20 mouse cellular contexts compared by ENCODE assay signal in the genomic region with DNA sequence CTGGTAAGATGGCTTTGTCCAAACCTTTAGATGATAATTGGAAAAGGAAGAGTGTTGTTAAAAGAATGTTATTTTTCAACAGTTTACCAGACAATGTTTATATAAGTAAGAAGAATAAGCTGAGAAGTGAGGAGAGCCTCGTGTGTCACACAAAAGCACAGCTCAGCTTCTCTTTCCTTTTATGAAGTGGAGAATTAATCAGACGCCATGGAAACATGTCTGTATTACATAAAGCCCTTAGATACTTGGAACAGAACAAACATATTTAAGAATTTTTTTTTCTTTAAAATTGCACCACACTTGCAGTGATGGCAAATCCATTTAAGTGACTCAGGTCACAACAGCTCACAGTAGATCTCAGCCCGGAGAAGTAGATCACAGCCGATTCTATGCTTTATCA.
"Had no signal": no experiment of that assay in that cellular context is flagged by ENCODE, and none has a peak within 500 bp of the region (broad histone marks: within the 10 kb centered on the region; RNA-seq: fewer than 3 reads in every experiment).

No protein-coding gene starts in this region.

- H3K27me3 ChIP-seq: liver, embryonic 13.5 days; liver, embryonic 15.5 days; midbrain, embryonic 12.5 days; neural tube, embryonic 15.5 days had no signal

- H3K27ac ChIP-seq: liver, embryonic 13.5 days; liver, embryonic 15.5 days; midbrain, embryonic 10.5 days; midbrain, embryonic 12.5 days; neural tube, embryonic 13.5 days; neural tube, embryonic 15.5 days had no signal

- ATAC-seq: liver, postnatal 0 days; midbrain, embryonic 16.5 days had no signal

- H3K9me3 ChIP-seq: liver, embryonic 13.5 days; liver, embryonic 15.5 days; midbrain, embryonic 10.5 days; midbrain, embryonic 12.5 days; neural tube, embryonic 13.5 days; neural tube, embryonic 15.5 days had no signal

- DNase-seq: liver; liver, embryonic 13.5 days; liver, postnatal 0 days; midbrain, embryonic 14.5 days; retina, postnatal 1 day; right cerebral cortex, adult 18-20 months; right cerebral cortex, postnatal 25 days; right cerebral cortex, postnatal 4 days; spleen, adult 18-20 months; thymus, adult 18-20 months; thymus, postnatal 14 days; thymus, postnatal 36 days had no signal

- H3K9ac ChIP-seq: liver, embryonic 13.5 days; liver, embryonic 15.5 days; liver, postnatal 0 days; midbrain, embryonic 12.5 days; neural tube, embryonic 13.5 days; neural tube, embryonic 15.5 days had no signal

- H3K4me2 ChIP-seq: liver, embryonic 11.5 days; liver, embryonic 13.5 days; liver, embryonic 15.5 days; midbrain, embryonic 12.5 days; neural tube, embryonic 13.5 days; neural tube, embryonic 15.5 days had no signal

- H3K4me1 ChIP-seq: liver, embryonic 13.5 days; liver, embryonic 15.5 days had no signal

- H3K36me3 ChIP-seq: liver, embryonic 13.5 days; liver, embryonic 15.5 days; midbrain, embryonic 10.5 days; midbrain, embryonic 12.5 days; neural tube, embryonic 13.5 days; neural tube, embryonic 15.5 days had no signal

- H3K4me3 ChIP-seq: liver, embryonic 13.5 days; liver, embryonic 15.5 days; midbrain, embryonic 10.5 days; midbrain, embryonic 12.5 days; myocyte; neural tube, embryonic 13.5 days; neural tube, embryonic 15.5 days had no signal
